Mouse (Mus musculus): ENCODE results near the gene Ptcra. TPM values are rescaled to one million over a fixed set of nuclear protein-coding genes. Genes with fewer than 3 reads are reported as not detected.
"Not testable (repeated sequence)": the region's sequence is repeated elsewhere in the genome, so short reads cannot be mapped to it uniquely, and the experiment has no call there.

Gene Ptcra
- polyA plus RNA-seq, 1 experiment from 2014 or later, result 0.17 TPM

DNA sequence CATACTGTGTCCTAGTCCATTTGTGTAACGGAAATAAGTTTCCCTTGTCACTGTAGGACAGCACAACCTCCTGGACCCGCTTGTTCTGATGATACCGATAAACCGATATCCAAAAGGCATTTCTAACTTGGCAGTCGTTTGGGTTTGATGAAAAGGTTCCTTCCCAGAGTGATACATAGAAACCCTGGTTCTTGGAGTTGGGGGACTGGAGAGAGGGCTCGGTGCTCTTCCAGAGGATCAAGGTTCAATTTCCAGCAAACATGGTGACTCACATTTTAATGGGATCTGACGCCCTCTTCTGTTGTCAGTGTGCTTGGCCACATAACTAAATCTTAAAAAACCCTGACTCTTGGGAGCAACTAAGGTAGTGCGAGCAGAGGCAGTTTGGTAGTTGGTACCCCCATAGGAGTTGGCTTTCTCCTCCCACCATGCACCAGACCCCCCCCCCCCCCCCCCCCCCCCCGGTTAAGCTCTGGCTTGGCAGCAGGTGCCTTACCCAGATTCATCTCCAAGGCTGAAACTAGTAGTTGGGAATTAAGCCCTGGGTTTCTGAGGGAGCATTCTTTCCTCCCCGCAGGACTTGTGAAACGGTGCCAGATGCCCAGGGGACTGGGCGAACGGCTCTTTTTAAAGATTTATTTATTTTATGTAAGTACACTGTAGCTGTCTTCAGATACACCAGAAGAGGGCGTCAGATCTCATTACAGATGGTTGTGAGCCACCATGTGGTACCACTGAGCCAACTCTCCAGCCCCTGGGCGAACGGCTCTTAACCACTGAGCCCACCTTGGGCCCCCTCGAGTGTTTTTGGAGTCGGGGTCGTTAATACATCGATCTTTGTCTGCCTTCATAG, 10.0 kb upstream of the Ptcra start:
- 8% methylated on average over 19 of the region's 20 CpGs for WGBS
- ATAC-seq (ENCODE audit: insufficient read depth, low FRiP score), result 0 out of 2 replicates have a peak, but pooled peaks have one; percentile 5
- Histone ChIP-seq H3K27me3 (ENCODE audit: control insufficient read depth, insufficient read depth, low read length) (no peaks in the 10 kb centered on the region), H3K4me2 (ENCODE audit: low read depth, low read length) (peak overlapping the region; percentile 79), H3K4me3 (replicated peaks; ENCODE audit: low read length) (peak overlapping the region; percentile 92), H3K27ac (ENCODE audit: low read length) (peak overlapping the region; percentile 93), H3K9ac (ENCODE audit: low read length) (peak overlapping the region; percentile 88), H3K9me3 (replicated peaks; ENCODE audit: control insufficient read depth, low read length) (no peaks in the 10 kb centered on the region), H3K36me3 (ENCODE audit: control insufficient read depth, insufficient read depth, low read length) (peaks cover 28% of the 10 kb centered on the region; the same call in 1 of the 2 replicates), H3K4me1 (ENCODE audit: control insufficient read depth, insufficient read depth, low read length) (peaks cover 16% of the 10 kb centered on the region)

DNA sequence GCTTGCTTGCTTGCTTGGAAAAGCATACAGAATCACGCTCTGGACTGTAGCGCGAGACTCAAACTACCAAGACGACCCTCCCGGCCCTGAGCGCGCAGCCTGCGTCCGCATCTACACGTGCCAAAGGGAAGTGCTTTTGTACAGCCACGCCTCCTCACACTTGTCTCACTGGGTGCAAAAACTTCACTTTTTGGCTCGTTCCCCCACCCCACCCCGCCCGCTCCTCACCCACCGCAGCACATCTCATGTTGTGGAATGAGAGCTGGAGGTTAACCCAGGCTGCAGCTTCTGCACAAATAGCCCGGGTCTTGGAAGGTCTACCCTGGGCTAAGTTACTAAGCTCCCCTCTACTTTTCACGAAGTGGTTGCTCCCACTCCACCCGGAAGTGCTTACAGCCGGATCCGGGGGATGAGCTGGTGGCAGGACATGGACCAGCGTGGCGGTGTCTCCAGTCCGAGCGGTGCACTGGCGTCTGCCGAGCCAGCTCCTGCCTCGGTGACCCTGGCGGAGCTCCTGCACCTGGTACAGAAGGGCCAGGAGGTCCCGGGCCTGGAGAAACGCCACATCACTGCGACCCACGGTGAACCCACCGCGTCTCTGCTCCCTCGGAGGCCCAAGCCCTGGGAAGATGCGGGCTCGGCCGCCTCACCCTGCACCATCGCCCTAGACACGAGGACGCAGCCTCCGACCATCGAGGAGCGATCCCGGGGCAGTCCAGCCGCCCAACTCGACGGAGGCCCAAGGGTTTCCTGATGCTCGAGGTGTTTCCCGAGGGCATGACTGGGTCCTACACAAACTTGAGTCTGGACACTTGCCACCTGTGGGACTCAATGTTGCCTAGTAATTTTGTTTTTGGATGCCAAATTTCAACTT, 9.1 kb upstream of the Ptcra start, which contains the start of gene 2310039H08Rik:
TSS of gene 2310039H08Rik (plus strand) at position 232 of the 874 bp plus-strand sequence.
- peaks cover 19% of the 10 kb centered on the region; the same call in 1 of the 2 replicates for H3K36me3 ChIP-seq (ENCODE audit: control insufficient read depth, insufficient read depth, low read length)
- H3K4me2 ChIP-seq (ENCODE audit: low read depth, low read length), result peak within 1 kb of the TSS; percentile 79
- H3K4me3 ChIP-seq (replicated peaks; ENCODE audit: low read length), result peak within 1 kb of the TSS; percentile 92
- peak within 1 kb of the TSS; percentile 93 for H3K27ac ChIP-seq (ENCODE audit: low read length)
- no peaks in the 10 kb centered on the region for H3K9me3 ChIP-seq (replicated peaks; ENCODE audit: control insufficient read depth, low read length)
- ATAC-seq (ENCODE audit: insufficient read depth, low FRiP score), result peak; percentile 89
- peaks cover 16% of the 10 kb centered on the region for H3K4me1 ChIP-seq (ENCODE audit: control insufficient read depth, insufficient read depth, low read length)
- H3K9ac ChIP-seq (ENCODE audit: low read length), result peak within 1 kb of the TSS; percentile 88
- WGBS, result under 1% methylated on average over 50 of the region's 50 CpGs
- H3K27me3 ChIP-seq (ENCODE audit: control insufficient read depth, insufficient read depth, low read length), result no peaks in the 10 kb centered on the region

DNA sequence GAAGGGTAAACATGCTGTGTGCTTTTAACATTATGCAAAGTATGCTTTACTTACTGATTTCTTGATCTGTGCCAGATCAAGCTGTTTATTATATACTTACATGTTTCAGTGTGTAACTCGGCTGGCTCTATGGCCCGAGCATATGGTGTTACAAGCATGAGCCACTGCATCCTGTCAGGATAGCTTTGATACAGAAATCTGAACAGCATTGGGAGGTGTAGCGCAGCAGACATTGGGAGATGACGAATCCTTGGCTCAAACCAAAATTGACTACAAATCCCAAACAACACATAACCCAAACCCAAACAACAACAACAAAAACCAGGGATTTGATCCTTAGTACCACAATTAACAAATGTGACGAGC, 8.5 kb upstream of the Ptcra start:
- no peak for ATAC-seq (ENCODE audit: insufficient read depth, low FRiP score)
- Histone ChIP-seq H3K9ac (ENCODE audit: low read length) (peak overlapping the region; percentile 88), H3K36me3 (ENCODE audit: control insufficient read depth, insufficient read depth, low read length) (peaks cover 13% of the 10 kb centered on the region; the same call in 1 of the 2 replicates), H3K4me2 (ENCODE audit: low read depth, low read length) (peak overlapping the region; percentile 79), H3K9me3 (replicated peaks; ENCODE audit: control insufficient read depth, low read length) (no peaks in the 10 kb centered on the region), H3K27ac (ENCODE audit: low read length) (peak overlapping the region; percentile 93), H3K4me1 (ENCODE audit: control insufficient read depth, insufficient read depth, low read length) (peaks cover 16% of the 10 kb centered on the region), H3K4me3 (replicated peaks; ENCODE audit: low read length) (peak overlapping the region; percentile 92), H3K27me3 (ENCODE audit: control insufficient read depth, insufficient read depth, low read length) (no peaks in the 10 kb centered on the region)
- WGBS, result 4% methylated on average over 5 of the region's 5 CpGs

DNA sequence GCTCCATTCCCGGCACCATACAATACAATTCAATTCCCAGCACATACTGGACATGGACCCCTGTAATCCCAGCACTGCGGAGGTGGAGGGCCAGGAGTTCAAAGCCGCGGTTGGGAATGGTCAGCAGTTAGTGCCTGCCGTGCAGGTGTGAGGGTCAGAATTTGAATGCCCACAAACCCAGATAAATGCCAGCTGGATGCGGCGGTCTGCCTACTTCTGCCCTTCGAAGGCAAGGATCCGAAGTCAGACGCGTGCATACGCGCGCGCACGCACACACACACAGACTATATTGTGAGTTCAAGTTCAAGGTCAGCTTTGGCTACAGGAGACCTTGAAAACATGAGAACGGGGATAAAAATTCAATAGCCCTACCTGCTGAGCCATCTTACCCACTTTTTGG, 8.1 kb upstream of the Ptcra start:
- Histone ChIP-seq H3K9ac (ENCODE audit: low read length) (peak overlapping the region; percentile 88), H3K9me3 (replicated peaks; ENCODE audit: control insufficient read depth, low read length) (no peaks in the 10 kb centered on the region), H3K27ac (ENCODE audit: low read length) (peak overlapping the region; percentile 93; the same call in 1 of the 2 replicates), H3K36me3 (ENCODE audit: control insufficient read depth, insufficient read depth, low read length) (peaks cover 9% of the 10 kb centered on the region; the same call in 1 of the 2 replicates), H3K4me1 (ENCODE audit: control insufficient read depth, insufficient read depth, low read length) (peaks cover 16% of the 10 kb centered on the region), H3K4me2 (ENCODE audit: low read depth, low read length) (peak overlapping the region; percentile 79), H3K4me3 (replicated peaks; ENCODE audit: low read length) (peak overlapping the region; percentile 92), H3K27me3 (ENCODE audit: control insufficient read depth, insufficient read depth, low read length) (no peaks in the 10 kb centered on the region)
- ATAC-seq (ENCODE audit: insufficient read depth, low FRiP score), result no peak
- 57% methylated on average over 17 of the region's 17 CpGs for WGBS

DNA sequence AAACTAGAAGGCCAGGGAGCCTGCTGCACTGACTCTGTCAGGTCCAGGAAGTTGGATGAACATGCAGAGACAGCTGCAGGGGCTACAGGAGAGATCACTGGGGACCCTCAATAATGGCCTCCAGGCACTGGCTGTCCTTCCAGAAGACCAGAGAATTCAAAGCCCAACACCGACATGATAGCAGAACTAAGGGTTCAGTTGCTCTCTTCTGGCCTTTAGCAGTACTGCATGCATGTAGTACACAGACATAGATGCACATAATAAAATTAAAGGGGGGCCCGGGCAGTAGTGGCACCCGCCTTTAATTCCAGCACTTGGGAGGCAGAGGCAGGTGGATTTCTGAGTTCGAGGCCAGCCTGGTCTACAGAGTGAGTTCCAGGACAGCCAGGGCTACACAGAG, 7.5 kb upstream of the Ptcra start:
- no peak for ATAC-seq (ENCODE audit: insufficient read depth, low FRiP score)
- H3K4me1 ChIP-seq (ENCODE audit: control insufficient read depth, insufficient read depth, low read length), result peaks cover 16% of the 10 kb centered on the region
- H3K4me3 ChIP-seq (replicated peaks; ENCODE audit: low read length), result no peak overlapping the region
- H3K4me2 ChIP-seq (ENCODE audit: low read depth, low read length), result no peak overlapping the region
- H3K9ac ChIP-seq (ENCODE audit: low read length), result no peak overlapping the region
- H3K36me3 ChIP-seq (ENCODE audit: control insufficient read depth, insufficient read depth, low read length), result peaks cover 8% of the 10 kb centered on the region; the same call in 1 of the 2 replicates
- no peaks in the 10 kb centered on the region for H3K9me3 ChIP-seq (replicated peaks; ENCODE audit: control insufficient read depth, low read length)
- no peak overlapping the region for H3K27ac ChIP-seq (ENCODE audit: low read length)
- H3K27me3 ChIP-seq (ENCODE audit: control insufficient read depth, insufficient read depth, low read length), result no peaks in the 10 kb centered on the region
- WGBS, result 86% methylated on average over 4 of the region's 4 CpGs

DNA sequence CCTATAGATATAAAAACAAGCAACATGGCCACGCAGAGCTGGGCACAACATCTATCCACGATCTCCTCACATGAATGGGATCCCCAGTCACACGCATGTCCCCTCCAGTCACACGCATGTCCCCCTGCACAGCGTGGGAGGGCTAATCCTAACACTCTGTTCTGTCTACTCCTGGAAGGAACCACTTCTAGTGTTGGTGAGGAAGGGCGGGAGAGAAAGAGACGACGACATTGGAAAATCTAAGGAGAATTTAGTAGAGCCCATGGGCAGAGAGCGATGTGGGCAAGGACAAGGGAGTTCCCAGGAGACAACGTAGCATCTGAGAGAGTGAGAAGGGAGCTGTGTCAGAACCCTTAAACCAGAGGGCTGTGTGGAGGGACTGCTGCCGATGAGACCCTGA, 7.0 kb upstream of the Ptcra start:
- Histone ChIP-seq H3K36me3 (ENCODE audit: control insufficient read depth, insufficient read depth, low read length) (peaks cover 8% of the 10 kb centered on the region; the same call in 1 of the 2 replicates), H3K27me3 (ENCODE audit: control insufficient read depth, insufficient read depth, low read length) (no peaks in the 10 kb centered on the region), H3K9me3 (replicated peaks; ENCODE audit: control insufficient read depth, low read length) (no peaks in the 10 kb centered on the region), H3K4me1 (ENCODE audit: control insufficient read depth, insufficient read depth, low read length) (peaks cover 16% of the 10 kb centered on the region), H3K4me2 (ENCODE audit: low read depth, low read length) (no peak overlapping the region), H3K4me3 (replicated peaks; ENCODE audit: low read length) (no peak overlapping the region), H3K9ac (ENCODE audit: low read length) (no peak overlapping the region), H3K27ac (ENCODE audit: low read length) (no peak overlapping the region)
- ATAC-seq (ENCODE audit: insufficient read depth, low FRiP score), result no peak
- 91% methylated on average over 11 of the region's 11 CpGs for WGBS

DNA sequence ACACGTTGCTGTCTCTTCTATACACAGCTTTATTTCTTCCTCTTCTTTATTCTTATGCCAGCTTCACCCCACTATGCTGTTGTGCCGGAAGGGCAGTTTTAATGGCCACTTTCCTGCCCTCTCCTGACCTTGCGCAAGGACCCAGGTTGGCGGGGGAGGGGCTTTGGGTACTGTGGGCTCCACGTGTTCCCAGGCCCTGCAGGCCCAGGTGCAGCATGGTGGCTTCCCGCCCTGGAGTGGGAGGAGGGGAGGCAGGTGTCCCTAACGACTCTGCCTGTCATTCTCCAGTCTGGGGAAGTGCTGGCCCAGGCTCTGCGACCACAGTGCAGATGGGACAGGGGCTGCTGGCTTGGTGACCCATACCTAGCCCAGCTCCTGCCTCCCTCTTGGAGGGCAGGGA, 4.4 kb upstream of the Ptcra start:
- 48% methylated on average over 8 of the region's 8 CpGs for WGBS
- ATAC-seq (ENCODE audit: insufficient read depth, low FRiP score), result no peak

DNA sequence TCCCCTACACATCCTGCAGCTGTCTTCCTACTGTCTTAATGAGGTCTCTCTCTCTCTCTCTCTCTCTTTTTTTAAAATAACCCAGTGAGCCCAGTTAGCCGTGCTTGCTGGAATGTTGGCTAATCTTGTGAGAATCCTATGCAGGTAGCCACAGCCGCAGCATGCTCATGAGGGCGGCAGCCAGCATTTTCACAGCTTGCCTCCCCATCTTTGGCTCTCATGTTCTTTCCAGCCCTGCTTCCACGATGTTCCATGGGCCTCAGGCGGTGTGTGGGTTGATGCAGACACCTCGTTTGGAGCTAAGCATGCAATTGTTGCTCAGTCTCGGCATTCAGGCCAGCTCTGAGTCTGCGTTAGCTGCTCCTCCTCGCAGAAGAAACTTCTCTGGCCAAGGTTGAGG, 1.4 kb upstream of the Ptcra start:
- not testable (repeated sequence) for H3K36me3 ChIP-seq (ENCODE audit: control insufficient read depth, insufficient read depth, low read length); H3K4me1 ChIP-seq (ENCODE audit: control insufficient read depth, insufficient read depth, low read length); H3K4me3 ChIP-seq (replicated peaks; ENCODE audit: low read length); H3K9me3 ChIP-seq (replicated peaks; ENCODE audit: control insufficient read depth, low read length); H3K27ac ChIP-seq (ENCODE audit: low read length); H3K4me2 ChIP-seq (ENCODE audit: low read depth, low read length); H3K9ac ChIP-seq (ENCODE audit: low read length); ATAC-seq (ENCODE audit: insufficient read depth, low FRiP score); H3K27me3 ChIP-seq (ENCODE audit: control insufficient read depth, insufficient read depth, low read length)
- WGBS, result 61% methylated on average over 9 of the region's 9 CpGs

More for the DNA sequence above, 4.4 kb upstream of the Ptcra start:
- Histone ChIP-seq H3K27me3 (ENCODE audit: control insufficient read depth, insufficient read depth, low read length) (no peaks in the 10 kb centered on the region), H3K9me3 (replicated peaks; ENCODE audit: control insufficient read depth, low read length) (no peaks in the 10 kb centered on the region), H3K9ac (ENCODE audit: low read length) (no peak overlapping the region), H3K27ac (ENCODE audit: low read length) (no peak overlapping the region), H3K4me2 (ENCODE audit: low read depth, low read length) (no peak overlapping the region), H3K36me3 (ENCODE audit: control insufficient read depth, insufficient read depth, low read length) (no peaks in the 10 kb centered on the region), H3K4me1 (ENCODE audit: control insufficient read depth, insufficient read depth, low read length) (peaks cover 7% of the 10 kb centered on the region), H3K4me3 (replicated peaks; ENCODE audit: low read length) (no peak overlapping the region)

DNA sequence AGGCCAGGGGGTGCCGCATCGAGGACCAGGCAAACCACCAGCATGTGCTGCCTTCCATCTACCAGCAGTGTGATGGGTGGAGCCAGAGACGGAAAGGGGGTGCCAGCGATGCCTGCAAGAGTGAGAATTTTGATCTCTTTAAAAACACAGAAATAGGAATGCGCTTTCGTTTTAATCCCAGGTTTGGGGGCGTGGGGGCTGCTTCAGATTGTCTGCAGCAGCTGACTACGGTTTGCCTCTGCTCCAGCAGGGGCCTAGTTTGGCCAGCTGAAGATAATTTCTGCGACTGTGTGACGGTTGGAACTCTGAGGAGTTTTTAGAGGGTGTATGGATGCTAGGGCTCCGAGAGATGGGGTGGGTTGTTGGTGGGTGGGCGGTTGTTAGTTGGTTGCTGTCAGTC, 4.8 kb downstream of the Ptcra start:
- Histone ChIP-seq H3K4me2 (ENCODE audit: low read depth, low read length) (no peak overlapping the region), H3K4me3 (replicated peaks; ENCODE audit: low read length) (no peak overlapping the region), H3K4me1 (ENCODE audit: control insufficient read depth, insufficient read depth, low read length) (no peaks in the 10 kb centered on the region), H3K27me3 (ENCODE audit: control insufficient read depth, insufficient read depth, low read length) (no peaks in the 10 kb centered on the region), H3K9me3 (replicated peaks; ENCODE audit: control insufficient read depth, low read length) (no peaks in the 10 kb centered on the region), H3K36me3 (ENCODE audit: control insufficient read depth, insufficient read depth, low read length) (no peaks in the 10 kb centered on the region), H3K27ac (ENCODE audit: low read length) (no peak overlapping the region), H3K9ac (ENCODE audit: low read length) (no peak overlapping the region)
- ATAC-seq (ENCODE audit: insufficient read depth, low FRiP score), result no peak
- WGBS, result 70% methylated on average over 12 of the region's 12 CpGs
